Mouse (Mus musculus) midbrain, embryonic 13.5 days (tissue): ENCODE measurements at regions not wholly inside any gene's neighbourhood (a gene's known extent, or its start where the extent isn't known, plus 50 kb on each side); places are given as distances from the start of the nearest gene placed in this dataset. TPM values are rescaled to one million over a fixed set of nuclear protein-coding genes. Genes with fewer than 3 reads are reported as not detected.

Experiments used
- ATAC-seq: fragments of 200-750 bp; cut with Nextera tagmentation; 2 replicates; pipeline ENCODE4 v1.8.0; 2017; ENCODE audit warnings: mild to moderate bottlenecking, moderate TSS enrichment, moderate library complexity
- H3K27ac ChIP-seq: fragments of 300-500 bp; sonication (generic); 2 replicates; pipeline ENCODE4 v1.5.1; 2015; ENCODE audit warnings: inconsistent platforms, mild to moderate bottlenecking, moderate library complexity
- H3K27me3 ChIP-seq: fragments of 300-500 bp; sonication (generic); 2 replicates; pipeline ENCODE4 v1.6.1; 2015; ENCODE audit warnings: mild to moderate bottlenecking, inconsistent platforms
- H3K36me3 ChIP-seq: fragments of 300-500 bp; sonication (generic); 2 replicates; pipeline ENCODE4 v1.6.1; 2015; ENCODE audit warnings: mild to moderate bottlenecking, inconsistent platforms
- H3K4me1 ChIP-seq: fragments of 300-500 bp; sonication (generic); replicated peaks from 2 replicates; pipeline ENCODE4 v1.6.1; 2015; ENCODE audit warnings: inconsistent platforms
- H3K4me2 ChIP-seq: fragments of 300-500 bp; sonication (generic); replicated peaks from 2 replicates; pipeline ENCODE4 v1.6.1; 2015; ENCODE audit warnings: moderate library complexity, mild to moderate bottlenecking, inconsistent platforms
- H3K4me3 ChIP-seq: fragments of 300-500 bp; sonication (generic); replicated peaks from 2 replicates; pipeline ENCODE4 v1.5.1; 2015; ENCODE audit warnings: mild to moderate bottlenecking, inconsistent platforms
- H3K9ac ChIP-seq: fragments of 300-500 bp; sonication (generic); replicated peaks from 2 replicates; pipeline ENCODE4 v1.6.1; 2015; ENCODE audit warnings: mild to moderate bottlenecking, inconsistent platforms
- H3K9me3 ChIP-seq: fragments of 300-500 bp; sonication (generic); 2 replicates; pipeline ENCODE4 v1.6.1; 2016; ENCODE audit warnings: mild to moderate bottlenecking, inconsistent platforms
- WGBS: fragments of 180-500 bp; shearing (Covaris S2); methylation state at CpG from one replicate; pipeline ENCODE4 v1.1.7; 2015; 5-methylcytosine and 5-hydroxymethylcytosine counted together
- microRNA-seq: library from miRNA; unstranded; fragments of <30 nt; microRNA quantifications from one replicate; pipeline ENCODE4, GENCODE M21; 2016

DNA sequence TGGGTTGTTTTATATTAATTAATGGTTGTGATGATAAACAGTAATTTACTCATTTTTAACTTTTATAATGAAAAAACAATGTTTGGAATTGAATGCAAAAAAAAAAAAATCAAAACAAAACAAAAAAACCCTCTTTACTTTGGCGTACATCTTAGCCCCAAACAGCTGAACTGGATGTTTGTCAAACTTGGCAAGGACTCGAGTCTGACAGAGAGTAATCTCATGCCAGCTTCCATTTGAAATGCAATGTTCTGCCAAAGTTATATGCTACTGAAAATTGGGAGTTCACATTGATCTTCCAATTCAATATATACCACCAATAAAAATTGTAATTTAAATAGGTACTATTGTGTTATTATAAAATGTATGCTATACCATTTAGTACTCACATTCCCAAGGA lies 150.9 kb upstream of the Rgs18 start:
- Histone ChIP-seq H3K36me3 (no peaks in the 10 kb centered on the region), H3K9me3 (peaks cover 5% of the 10 kb centered on the region; the same call in 1 of the 2 replicates), H3K27me3 (no peaks in the 10 kb centered on the region), H3K4me1 (no peaks in the 10 kb centered on the region), H3K4me2 (no peak overlapping the region), H3K4me3 (no peak overlapping the region), H3K9ac (no peak overlapping the region), H3K27ac (no peak overlapping the region)
- ATAC-seq, result no peak
- 89% methylated on average over 2 of the region's 2 CpGs for WGBS

DNA sequence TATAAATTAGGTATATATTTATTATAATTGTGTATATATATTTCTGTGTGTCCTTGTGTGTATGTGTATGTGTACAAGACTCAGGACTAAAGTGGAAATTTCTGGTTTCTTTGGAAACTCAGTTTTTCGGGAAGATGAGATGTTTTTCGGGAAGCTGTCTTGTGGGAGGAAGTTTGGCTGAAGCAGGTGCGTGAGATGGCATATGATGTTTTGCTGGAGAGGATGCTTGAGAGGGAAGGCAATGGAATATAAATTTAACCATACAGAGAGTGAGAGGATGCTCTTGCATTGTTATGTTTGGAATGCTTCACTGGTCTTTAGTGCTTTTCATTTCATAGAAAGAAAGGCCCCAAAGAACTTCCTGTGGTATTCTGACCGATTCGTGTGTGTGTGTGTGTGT lies 141.3 kb upstream of the Rgs18 start:
- no peaks in the 10 kb centered on the region for H3K27me3 ChIP-seq
- H3K9me3 ChIP-seq, result no peaks in the 10 kb centered on the region
- no peak overlapping the region for H3K4me3 ChIP-seq
- H3K36me3 ChIP-seq, result no peaks in the 10 kb centered on the region
- no peaks in the 10 kb centered on the region for H3K4me1 ChIP-seq
- no peak overlapping the region for H3K4me2 ChIP-seq
- WGBS, result 96% methylated on average over 5 of the region's 5 CpGs
- ATAC-seq, result no peak
- H3K9ac ChIP-seq, result no peak overlapping the region
- no peak overlapping the region for H3K27ac ChIP-seq

DNA sequence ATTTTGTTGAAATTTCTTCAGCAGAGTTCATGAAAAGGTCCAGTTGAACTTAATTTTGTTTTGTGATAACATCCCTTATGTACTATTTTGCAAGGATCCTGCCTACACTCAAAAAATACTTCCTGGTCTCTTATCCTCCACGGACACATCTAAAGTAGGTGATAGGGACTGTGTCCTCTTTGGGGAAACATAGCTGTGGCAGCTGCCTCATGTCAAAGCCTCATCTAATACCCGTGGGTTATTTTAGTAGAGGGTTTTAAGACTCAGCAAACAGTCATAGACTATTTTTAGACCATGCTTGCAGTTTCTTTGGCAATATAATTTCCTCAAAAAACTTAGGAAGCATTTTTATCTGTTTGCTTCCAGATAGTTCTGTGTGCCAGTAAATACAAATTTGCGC lies 127.8 kb upstream of the Rgs18 start:
- ATAC-seq, result no peak
- WGBS, result 85% methylated on average over 3 of the region's 3 CpGs

GRCm38 (mm10) chr1:144883633-144884032 lies 108.4 kb upstream of the Rgs18 start:
- Histone ChIP-seq H3K9me3 (no peaks in the 10 kb centered on the region), H3K27ac (no peak overlapping the region), H3K27me3 (no peaks in the 10 kb centered on the region), H3K36me3 (no peaks in the 10 kb centered on the region), H3K4me3 (no peak overlapping the region), H3K4me1 (no peaks in the 10 kb centered on the region), H3K4me2 (no peak overlapping the region), H3K9ac (no peak overlapping the region)
- WGBS, result 88% methylated on average over 2 of the region's 2 CpGs
- no peak for ATAC-seq

More for the DNA sequence above, 127.8 kb upstream of the Rgs18 start:
- Histone ChIP-seq H3K9me3 (no peaks in the 10 kb centered on the region), H3K9ac (no peak overlapping the region), H3K4me3 (no peak overlapping the region), H3K36me3 (no peaks in the 10 kb centered on the region), H3K4me1 (no peaks in the 10 kb centered on the region), H3K4me2 (no peak overlapping the region), H3K27me3 (no peaks in the 10 kb centered on the region), H3K27ac (no peak overlapping the region)

GRCm38 (mm10) chr1:144862133-144862532 lies 86.9 kb upstream of the Rgs18 start:
- no peak overlapping the region for H3K9ac ChIP-seq
- H3K36me3 ChIP-seq, result no peaks in the 10 kb centered on the region
- no peak for ATAC-seq
- H3K4me1 ChIP-seq, result no peaks in the 10 kb centered on the region
- H3K27me3 ChIP-seq, result no peaks in the 10 kb centered on the region
- H3K4me2 ChIP-seq, result no peak overlapping the region
- 81% methylated on average over 1 of the region's 1 CpGs for WGBS
- H3K9me3 ChIP-seq, result no peaks in the 10 kb centered on the region
- no peak overlapping the region for H3K4me3 ChIP-seq
- no peak overlapping the region for H3K27ac ChIP-seq

Small RNA genes in the stretch of these regions (microRNA-seq; reads per million reads assigned to microRNA genes)
- gene Gm25708, result not detected
